Mouse (Mus musculus) heart, adult 8-10 months (tissue): ENCODE data around the gene Ccin. TPM values are rescaled to one million over a fixed set of nuclear protein-coding genes. Genes with fewer than 3 reads are reported as not detected.

Experiments
- DNase-seq: peaks from one replicate; pipeline ENCODE4 v3.0.0; 2022; ENCODE audit warnings: low spot score
- total RNA-seq, 4 experiments: library from RNA; stranded (reverse); gene quantifications; 2 replicates each; pipeline ENCODE4 v1.2.4; 2022

Gene Ccin
- total RNA-seq, 4 experiments from 2014 or later = not detected

GRCm38 (mm10) chr4:44013391-44014070 lies 30.2 kb downstream of the Ccin start:
- no peak for DNase-seq

GRCm38 (mm10) chr4:44016071-44016470 lies 32.8 kb downstream of the Ccin start:
- no peak for DNase-seq

GRCm38 (mm10) chr4:44016791-44017190 lies 33.5 kb downstream of the Ccin start:
- DNase-seq = no peak

- no peak for DNase-seq
Observed at GRCm38 (mm10) chr4:44022323-44022722, 39.0 kb downstream of the Ccin start.

DNA sequence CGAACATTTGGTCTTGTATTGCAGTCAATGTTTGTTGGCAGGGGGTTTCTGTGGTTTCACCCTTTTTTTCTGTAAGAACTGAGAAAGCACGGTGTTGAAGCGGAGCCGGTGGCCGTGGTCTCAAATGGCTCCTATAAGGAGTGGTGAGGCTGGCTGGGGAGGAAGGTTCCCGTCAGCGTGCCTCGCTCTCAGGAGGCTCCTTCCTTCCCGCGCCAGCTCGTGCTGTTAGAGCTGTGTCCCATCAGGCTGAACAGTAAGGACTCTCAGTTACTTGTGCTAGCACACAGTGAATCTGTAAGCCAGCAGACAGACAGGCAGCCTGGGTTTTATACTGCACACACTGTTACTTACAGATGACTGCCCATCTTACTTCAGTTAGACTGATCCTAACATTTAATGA lies 39.5 kb downstream of the Ccin start:
- DNase-seq = no peak

DNA sequence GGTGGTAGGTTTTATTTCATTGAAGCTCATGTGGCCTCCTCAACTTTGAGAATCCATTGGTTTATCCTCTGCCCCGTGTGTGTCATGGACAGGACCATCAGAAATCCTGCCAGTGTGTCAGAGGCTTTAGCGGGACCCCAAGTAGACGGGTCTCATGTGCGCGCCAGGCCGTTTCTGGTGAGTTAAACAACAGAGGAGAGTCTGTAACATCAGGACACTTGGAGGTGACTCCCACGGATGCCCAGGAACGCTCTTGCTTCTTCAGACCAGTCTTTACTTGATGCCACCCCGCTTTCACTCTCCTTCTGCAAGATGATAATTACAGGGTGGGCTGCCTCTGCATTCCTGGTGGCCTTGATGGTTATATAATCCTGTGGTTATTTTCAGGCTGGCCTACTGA lies 40.4 kb downstream of the Ccin start:
- DNase-seq = no peak

GRCm38 (mm10) chr4:44024241-44024640 lies 41.0 kb downstream of the Ccin start:
- no peak for DNase-seq

- DNase-seq = no peak
Observed at GRCm38 (mm10) chr4:44025570-44025969, 42.3 kb downstream of the Ccin start.

- DNase-seq = no peak
Observed at GRCm38 (mm10) chr4:44028303-44029135, 45.2 kb downstream of the Ccin start.

DNA sequence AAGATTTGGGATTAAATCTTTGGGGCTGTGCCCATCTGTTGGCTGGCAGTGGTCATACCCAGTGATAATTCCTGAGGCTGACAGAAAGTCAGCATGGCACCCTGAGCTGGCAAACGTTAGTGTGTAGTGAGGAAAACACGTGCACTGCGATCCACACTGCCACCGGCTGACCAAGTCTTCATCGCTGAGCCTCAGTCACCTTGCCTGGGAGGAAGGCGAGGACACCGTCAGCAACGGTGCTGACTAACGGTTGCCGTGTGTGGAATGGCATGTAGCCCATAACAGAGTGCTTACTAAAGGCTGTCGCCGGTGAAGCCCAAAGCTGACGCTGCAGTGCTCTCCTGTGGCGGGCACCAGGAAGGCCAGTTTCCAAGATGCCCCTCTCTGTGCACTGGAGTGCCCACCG lies 46.4 kb downstream of the Ccin start:
- DNase-seq = peak; percentile 44

DNA sequence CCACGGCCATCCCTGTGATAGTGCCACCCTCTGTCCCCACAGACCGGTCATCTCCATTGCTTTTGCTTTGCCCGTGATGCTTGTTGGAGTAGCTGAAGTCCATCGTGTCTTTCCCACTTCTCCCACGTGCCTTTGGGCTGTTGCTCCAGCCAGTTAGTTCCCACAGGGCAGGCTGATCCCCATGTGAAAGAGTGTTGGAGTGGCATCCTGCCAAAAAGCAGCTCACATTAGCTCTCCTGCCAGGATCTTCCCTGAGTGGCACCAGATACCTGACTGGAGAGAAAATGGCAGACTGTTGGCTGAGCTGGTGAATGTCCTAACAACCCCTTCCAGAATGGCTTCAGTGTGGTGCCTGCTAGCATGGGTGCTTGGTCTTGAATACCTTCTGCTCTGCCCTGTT lies 48.2 kb downstream of the Ccin start:
- DNase-seq = peak; percentile 35

Other genes with a start within 250 kb of the Ccin start
- not detected for gene Olfr159, start 212.5 kb upstream of the Ccin start, total RNA-seq
- not detected for gene Olfr156, start 159.6 kb upstream of the Ccin start, total RNA-seq
- not detected for gene Olfr157, start 143.3 kb upstream of the Ccin start, total RNA-seq
- gene Olfr155, start 131.9 kb upstream of the Ccin start, total RNA-seq = not detected
- 1 to 10 TPM; 4.4 to 5.7 (median 5.2) TPM for gene Reck, start 108.0 kb upstream of the Ccin start, total RNA-seq
- gene Glipr2, start 26.1 kb upstream of the Ccin start, total RNA-seq = 1 to 10 TPM; 2.3 to 5.2 (median 2.8) TPM
- 10 to 100 TPM; 67.0 to 78.6 (median 70.5) TPM for gene Clta, start 21.0 kb downstream of the Ccin start, total RNA-seq
- 10 to 100 TPM; 27.6 to 37.9 (median 30.9) TPM for gene Gne, start 100.7 kb downstream of the Ccin start, total RNA-seq